Mouse (Mus musculus) thymus, postnatal 4 days (tissue): Measurements from ENCODE around the gene Vmn2r90.
"Not testable (repeated sequence)": the region's sequence is repeated elsewhere in the genome, so short reads cannot be mapped to it uniquely, and the experiment has no call there.

Source experiments
- DNase-seq: peaks from one replicate; pipeline ENCODE4 v3.0.0; 2021

The Vmn2r90 gene

GRCm38 (mm10) chr17:17703447-17703846 is at the start of gene Vmn2r90:
TSS of gene Vmn2r90 (plus strand) at chr17:17703747.
- no peak for DNase-seq

- peak; percentile 18 for DNase-seq
These were observed 48.3 kb upstream of the Vmn2r90 start for GRCm38 (mm10) chr17:17654997-17655828.

- DNase-seq = no peak
These were observed 47.7 kb upstream of the Vmn2r90 start for GRCm38 (mm10) chr17:17655829-17656176.

GRCm38 (mm10) chr17:17678781-17679180 is 24.8 kb upstream of the Vmn2r90 start:
- no peak for DNase-seq

DNA sequence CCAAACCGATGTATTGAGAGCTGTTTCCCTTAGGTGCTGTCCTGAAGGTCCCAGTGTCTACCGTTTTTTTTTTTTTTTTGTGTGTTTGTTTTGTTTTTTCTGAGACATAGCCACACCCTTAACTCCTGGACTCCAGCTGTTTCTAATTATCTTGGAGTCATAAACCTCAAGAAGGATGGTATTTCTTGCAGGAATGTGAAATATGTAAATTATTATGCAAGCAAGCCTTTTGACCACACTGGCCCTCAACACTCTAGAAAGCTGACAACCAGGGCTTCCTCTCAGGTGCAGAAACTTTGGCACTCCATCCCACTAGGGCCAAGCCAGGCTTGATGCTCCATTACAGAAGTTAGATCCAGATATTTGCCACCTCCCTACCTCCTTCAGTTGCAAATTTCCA is 12.9 kb upstream of the Vmn2r90 start:
- DNase-seq = no peak

- DNase-seq = not testable (repeated sequence)
These were observed 28.8 kb downstream of the Vmn2r90 start for GRCm38 (mm10) chr17:17732396-17732795.

DNA sequence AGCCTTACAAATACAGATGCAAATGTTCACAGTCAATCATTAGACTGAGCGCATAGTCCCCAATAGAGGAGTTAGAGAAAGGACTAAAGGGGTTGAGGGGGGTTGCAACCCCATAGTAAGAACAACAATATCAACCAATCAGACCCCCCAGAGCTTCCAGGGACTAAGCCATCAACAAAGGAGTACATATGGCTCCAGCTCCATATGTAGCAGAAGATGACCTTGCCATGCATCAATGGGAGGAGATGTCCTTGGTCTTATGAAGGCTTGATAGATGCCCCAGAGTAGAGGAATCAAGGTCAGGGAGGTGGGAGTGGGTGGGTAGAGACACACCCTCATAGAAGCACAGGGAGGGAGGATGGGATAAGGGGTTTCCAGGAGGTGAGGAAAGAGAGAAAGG is 35.1 kb downstream of the Vmn2r90 start:
- DNase-seq = no peak

- DNase-seq = not testable (repeated sequence)
These were observed 35.8 kb downstream of the Vmn2r90 start for GRCm38 (mm10) chr17:17739300-17739699.

DNA sequence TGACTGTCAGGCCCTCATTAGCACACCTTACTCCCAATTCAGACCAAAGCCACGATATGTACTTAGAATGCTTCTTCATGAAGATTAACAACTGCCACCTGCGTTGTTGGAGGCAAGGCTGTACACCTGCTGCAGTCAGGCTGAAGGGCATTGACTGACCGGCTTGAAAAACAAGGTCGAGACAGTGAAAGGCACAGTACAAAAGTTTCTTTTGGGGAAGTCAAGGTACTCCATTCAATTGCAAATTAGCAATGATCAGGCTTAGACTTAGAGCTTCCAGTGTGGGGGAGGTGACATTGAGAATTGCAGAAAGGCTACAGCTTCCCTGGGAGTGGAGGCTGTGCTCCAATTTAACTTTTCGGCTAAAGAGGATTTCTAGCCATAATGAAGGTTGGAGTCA is 36.4 kb downstream of the Vmn2r90 start:
- not testable (repeated sequence) for DNase-seq

- not testable (repeated sequence) for DNase-seq
These were observed 38.0 kb downstream of the Vmn2r90 start for GRCm38 (mm10) chr17:17741516-17741915.

DNA sequence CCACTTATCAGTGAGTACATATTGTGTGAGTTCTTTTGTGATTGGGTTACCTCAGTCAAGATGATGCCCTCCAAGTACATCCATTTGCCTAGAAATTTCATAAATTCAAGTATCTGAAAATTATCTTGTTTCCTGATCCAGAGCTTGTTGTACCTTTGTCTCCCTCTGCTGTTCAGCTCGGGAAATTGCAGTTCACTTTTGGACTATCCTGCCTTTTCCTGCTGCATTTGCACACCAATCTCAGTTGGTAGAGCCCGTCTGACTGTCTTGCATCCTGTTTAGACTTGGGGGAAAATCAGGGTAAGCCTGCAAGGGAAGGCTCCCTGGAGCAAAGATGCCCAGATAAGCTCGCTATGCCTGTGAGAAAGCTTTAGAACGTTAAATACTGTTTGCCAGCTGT is 45.8 kb downstream of the Vmn2r90 start:
- peak; percentile 46 for DNase-seq

GRCm38 (mm10) chr17:17762614-17763293 is 59.2 kb downstream of the Vmn2r90 start:
- DNase-seq = no peak

DNA sequence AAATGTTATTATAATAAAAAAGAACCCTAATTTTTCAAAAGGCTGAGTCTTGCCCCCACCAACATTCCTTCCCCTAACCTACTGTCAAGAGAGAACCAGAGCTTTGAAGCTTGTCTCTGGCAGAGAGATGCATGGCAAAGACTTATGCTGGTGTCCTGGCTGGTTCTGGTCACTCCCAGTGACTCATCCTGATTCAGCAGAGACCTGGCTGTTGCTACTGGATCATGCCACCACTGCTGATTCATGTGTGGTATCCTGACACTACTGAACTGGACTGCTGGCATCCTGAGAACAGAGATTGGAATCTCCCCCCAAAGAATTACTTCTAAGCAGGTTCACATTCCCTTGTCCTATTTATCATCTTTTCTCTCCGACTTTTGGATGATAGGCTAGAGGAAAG is 60.7 kb downstream of the Vmn2r90 start:
- no peak for DNase-seq

- no peak for DNase-seq
These were observed 62.9 kb downstream of the Vmn2r90 start for GRCm38 (mm10) chr17:17766481-17766880.
